Mouse (Mus musculus) liver, embryonic 14.5 days (tissue): Measurements from ENCODE around the gene Cuedc2.

ENCODE experiments used
- CTCF ChIP-seq: IDR thresholded peaks from 2 replicates; pipeline ENCODE4 v1.5.1; 2016; ENCODE audit warnings: antibody characterized with exemption, low read depth, control low read depth
- EP300 ChIP-seq: IDR thresholded peaks from 2 replicates; pipeline ENCODE4 v1.6.1; 2016; ENCODE audit warnings: antibody characterized with exemption, low read depth

- TF ChIP-seq CTCF (no peak), EP300 (no peak)
These were observed 50.9 kb downstream of the Cuedc2 start for GRCm38 (mm10) chr19:46287566-46287965.
